Mouse (Mus musculus): Measurements from ENCODE around the gene Tsg101.
"Not testable (repeated sequence)": the region's sequence is repeated elsewhere in the genome, so short reads cannot be mapped to it uniquely, and the experiment has no call there.

Gene Tsg101

GRCm38 (mm10) chr7:46919551-46920176 is at the start of gene Tsg101:
Gene Tsg101, minus strand, starts transcription at chr7:46919969.
- peak; percentile 94 to 98 for DNase-seq (ENCODE audit: inconsistent age in 2 of 2, low spot score in 1 of 2)

DNA sequence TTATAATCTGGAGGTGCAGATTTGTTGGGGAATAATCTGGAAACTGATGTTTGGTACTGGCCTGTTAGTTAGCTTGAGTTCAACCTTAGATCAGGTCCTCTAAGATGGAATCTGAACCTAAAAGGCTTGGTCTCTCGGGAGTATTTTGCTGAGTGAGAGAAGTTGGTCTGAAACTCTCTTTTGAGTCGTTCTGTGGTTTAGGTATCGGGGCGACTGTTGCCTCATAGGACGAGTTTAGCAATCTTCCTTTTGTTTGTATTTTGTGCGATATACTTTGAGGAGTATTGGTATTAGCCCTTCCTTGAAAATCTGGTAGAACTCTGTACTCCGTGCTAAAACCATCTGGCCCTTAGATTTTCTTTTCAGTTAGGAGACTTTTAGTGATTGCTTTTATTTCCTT is 44.3 kb upstream of the Tsg101 start:
- DNase-seq (ENCODE audit: inconsistent age in 2 of 2, low spot score in 1 of 2) = no peak

- peak; percentile 67 to 90 for DNase-seq (ENCODE audit: inconsistent age in 2 of 2, low spot score in 1 of 2)
Measured at GRCm38 (mm10) chr7:46962806-46963618, 43.2 kb upstream of the Tsg101 start.

DNA sequence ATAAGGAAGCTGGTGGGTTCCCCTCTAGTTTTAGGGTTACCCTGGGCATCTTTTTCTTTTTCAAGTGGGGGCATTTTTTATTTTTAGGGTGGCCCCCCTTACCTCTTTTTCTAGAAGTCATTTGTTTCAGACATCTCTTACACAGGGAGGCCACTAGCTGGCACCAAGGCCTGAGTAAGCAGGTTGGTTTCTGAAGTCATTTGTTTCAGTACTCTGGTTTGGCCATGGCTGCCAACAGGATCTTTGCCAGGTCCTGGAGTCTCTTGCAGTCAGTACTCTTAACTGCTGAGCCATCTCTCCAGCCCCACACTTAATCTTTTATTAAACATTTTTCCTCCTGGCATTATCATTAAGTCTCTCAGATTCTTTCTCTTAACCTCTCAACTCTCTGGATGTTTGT is 42.4 kb upstream of the Tsg101 start:
- DNase-seq (ENCODE audit: inconsistent age in 2 of 2, low spot score in 1 of 2) = peak; percentile 40 to 51

GRCm38 (mm10) chr7:46960991-46961390 is 41.2 kb upstream of the Tsg101 start:
- peak in 1 of 2 experiments; percentile 30 for DNase-seq (ENCODE audit: inconsistent age in 2 of 2, low spot score in 1 of 2)

- DNase-seq (ENCODE audit: inconsistent age in 2 of 2, low spot score in 1 of 2) = peak in 1 of 2 experiments; percentile 47
Measured at GRCm38 (mm10) chr7:46958853-46959252, 39.1 kb upstream of the Tsg101 start.

DNA sequence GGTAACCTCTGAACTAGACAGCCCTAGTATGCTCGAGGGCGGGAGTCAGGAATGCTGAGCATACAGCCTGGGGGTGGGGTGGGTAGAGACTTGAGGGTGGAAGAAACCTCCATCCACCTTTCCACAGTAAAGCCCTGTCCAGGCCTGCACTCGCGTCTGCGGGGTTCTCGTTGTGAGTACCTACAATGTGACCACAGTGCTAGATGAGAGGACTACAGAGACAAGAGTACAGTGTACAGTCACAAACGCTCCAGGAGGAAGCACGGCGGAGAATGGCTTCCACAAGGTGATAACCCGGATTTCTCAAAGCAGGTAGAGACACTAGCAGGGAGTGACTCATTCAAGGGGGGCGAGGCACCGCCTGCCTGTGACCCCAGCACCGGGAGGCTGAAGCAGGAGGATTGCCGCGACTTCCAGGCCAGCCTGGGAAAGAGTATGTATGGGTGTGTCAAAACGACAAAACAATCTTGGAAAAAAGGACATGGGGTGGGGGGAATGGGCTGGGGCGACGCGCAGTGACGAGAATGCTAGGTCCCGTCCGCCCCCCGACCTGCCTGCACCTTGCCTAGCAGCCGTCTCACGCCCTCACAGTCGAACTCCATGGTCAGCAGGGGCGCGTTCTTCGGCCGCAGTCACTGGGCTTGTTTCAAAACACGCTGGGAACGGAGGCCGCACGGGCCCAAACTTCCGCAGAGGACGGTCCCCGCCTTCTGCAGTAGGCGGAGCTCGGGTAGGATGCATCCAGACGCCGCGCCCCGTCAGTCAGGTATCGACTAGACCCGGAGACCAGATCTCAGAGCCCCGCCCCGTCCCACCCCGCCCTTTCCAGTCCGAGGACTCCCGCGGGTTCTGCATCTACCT is 38.3 kb upstream of the Tsg101 start, which contains the start of gene Uevld:
TSS of gene Uevld (minus strand) at position 697 of the 861 bp plus-strand sequence.
- peak; percentile 95 to 99 for DNase-seq (ENCODE audit: inconsistent age in 2 of 2, low spot score in 1 of 2)

DNA sequence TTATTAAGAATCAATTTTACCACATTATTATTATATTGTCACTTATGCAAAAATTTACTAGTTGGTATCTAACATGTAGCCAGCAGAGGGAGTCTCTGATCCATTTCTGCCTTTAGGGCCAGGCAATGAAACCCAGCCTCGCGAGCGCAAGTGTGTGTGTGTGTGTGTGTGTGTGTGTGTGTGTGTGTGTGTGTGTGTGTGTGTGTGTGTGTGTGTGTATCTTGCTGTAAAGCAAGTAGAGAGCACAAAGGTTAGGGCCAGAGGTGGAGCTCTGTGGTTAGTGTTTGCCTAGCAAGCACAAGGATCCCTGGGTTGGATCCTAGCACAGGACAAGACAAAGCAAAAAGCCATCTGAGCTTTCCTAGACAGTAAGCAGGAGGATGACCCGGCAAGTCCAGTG is 16.1 kb upstream of the Tsg101 start:
- no peak for DNase-seq (ENCODE audit: inconsistent age in 2 of 2, low spot score in 1 of 2)

- no peak for DNase-seq (ENCODE audit: inconsistent age in 2 of 2, low spot score in 1 of 2)
Measured at GRCm38 (mm10) chr7:46934788-46935187, 15.0 kb upstream of the Tsg101 start.

- no peak for DNase-seq (ENCODE audit: inconsistent age in 2 of 2, low spot score in 1 of 2)
Measured at GRCm38 (mm10) chr7:46931370-46931769, 11.6 kb upstream of the Tsg101 start.

GRCm38 (mm10) chr7:46928291-46928690 is 8.5 kb upstream of the Tsg101 start:
- DNase-seq (ENCODE audit: inconsistent age in 2 of 2, low spot score in 1 of 2) = no peak

GRCm38 (mm10) chr7:46922075-46922474 is 2.3 kb upstream of the Tsg101 start:
- peak in 1 of 2 experiments; percentile 54 for DNase-seq (ENCODE audit: inconsistent age in 2 of 2, low spot score in 1 of 2)

- peak in 1 of 2 experiments; percentile 53 for DNase-seq (ENCODE audit: inconsistent age in 2 of 2, low spot score in 1 of 2)
Measured at GRCm38 (mm10) chr7:46918678-46919371, 944 bp downstream of the Tsg101 start.

- DNase-seq (ENCODE audit: inconsistent age in 2 of 2, low spot score in 1 of 2) = no peak
Measured at GRCm38 (mm10) chr7:46916376-46916775, 3.4 kb downstream of the Tsg101 start.

GRCm38 (mm10) chr7:46911250-46911649 is 8.5 kb downstream of the Tsg101 start:
- DNase-seq (ENCODE audit: inconsistent age in 2 of 2, low spot score in 1 of 2) = no peak

DNA sequence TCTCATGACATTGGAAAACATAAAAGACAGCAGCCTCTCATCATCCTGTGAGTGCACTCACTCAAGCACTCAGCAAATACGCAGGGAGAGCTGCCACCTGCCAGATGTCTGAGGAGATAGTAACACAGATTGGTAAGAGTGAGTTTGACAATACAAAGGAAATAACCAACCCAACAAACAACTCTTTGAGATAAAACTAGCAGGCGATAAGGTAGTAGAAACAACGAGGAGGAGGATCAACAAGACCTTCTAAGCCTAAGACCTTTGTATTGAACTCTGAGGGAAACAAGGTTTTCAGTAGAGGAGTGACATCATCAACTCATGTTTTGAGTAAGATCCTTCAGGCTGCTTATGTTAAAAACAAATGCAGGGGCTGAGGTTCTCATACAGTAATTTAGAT is 20.4 kb downstream of the Tsg101 start:
- DNase-seq (ENCODE audit: inconsistent age in 2 of 2, low spot score in 1 of 2) = no peak

DNA sequence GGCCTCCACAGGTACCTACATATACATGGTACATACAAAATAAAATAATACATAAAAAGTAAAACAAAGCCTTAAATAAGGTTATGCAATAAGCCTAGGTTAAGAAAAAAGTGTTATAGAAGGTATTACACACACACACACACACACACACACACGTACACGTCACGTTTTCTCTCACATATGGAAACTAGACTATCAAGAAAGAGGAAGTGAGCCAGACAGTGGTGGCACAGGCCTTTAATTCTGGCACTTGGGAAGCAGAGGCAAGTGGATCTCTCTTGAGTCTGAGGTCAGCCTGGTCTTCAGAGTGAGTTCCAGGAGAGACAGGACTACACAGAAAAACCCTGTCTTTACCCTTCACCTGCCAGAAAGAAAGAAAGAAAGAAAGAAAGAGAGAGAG is 24.3 kb downstream of the Tsg101 start:
- no peak for DNase-seq (ENCODE audit: inconsistent age in 2 of 2, low spot score in 1 of 2)

- DNase-seq (ENCODE audit: inconsistent age in 2 of 2, low spot score in 1 of 2) = no peak
Measured at GRCm38 (mm10) chr7:46883304-46883703, 36.5 kb downstream of the Tsg101 start.

- not testable (repeated sequence) for DNase-seq (ENCODE audit: inconsistent age in 2 of 2, low spot score in 1 of 2)
Measured at GRCm38 (mm10) chr7:46881941-46882340, 37.8 kb downstream of the Tsg101 start.

GRCm38 (mm10) chr7:46880992-46881391 is 38.8 kb downstream of the Tsg101 start:
- no peak for DNase-seq (ENCODE audit: inconsistent age in 2 of 2, low spot score in 1 of 2)

DNA sequence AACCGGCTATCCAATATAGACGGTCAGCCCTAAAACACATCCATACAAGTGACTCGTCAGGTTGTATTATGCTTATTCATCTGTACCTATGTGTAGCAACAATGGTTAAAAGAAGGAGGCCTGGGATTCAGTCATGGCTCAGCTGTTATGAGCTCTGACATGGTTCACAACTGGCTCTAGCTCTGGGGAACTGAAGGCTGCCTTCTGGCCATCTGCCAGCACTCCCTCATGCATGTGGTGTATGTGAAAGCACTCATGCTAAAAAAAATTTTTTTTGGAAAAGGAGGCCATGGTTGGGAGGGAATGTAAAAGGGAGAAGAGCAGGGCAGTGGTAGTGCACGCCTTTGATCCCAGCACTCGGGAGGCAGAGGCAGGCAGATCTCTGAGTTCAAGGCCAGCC is 39.9 kb downstream of the Tsg101 start:
- no peak for DNase-seq (ENCODE audit: inconsistent age in 2 of 2, low spot score in 1 of 2)

All from adrenal gland, adult (tissue).